Mouse (Mus musculus): ENCODE measurements at regions not wholly inside any gene's neighbourhood (a gene's known extent, or its start where the extent isn't known, plus 50 kb on each side); places are given as distances from the start of the nearest gene placed in this dataset.

DNA sequence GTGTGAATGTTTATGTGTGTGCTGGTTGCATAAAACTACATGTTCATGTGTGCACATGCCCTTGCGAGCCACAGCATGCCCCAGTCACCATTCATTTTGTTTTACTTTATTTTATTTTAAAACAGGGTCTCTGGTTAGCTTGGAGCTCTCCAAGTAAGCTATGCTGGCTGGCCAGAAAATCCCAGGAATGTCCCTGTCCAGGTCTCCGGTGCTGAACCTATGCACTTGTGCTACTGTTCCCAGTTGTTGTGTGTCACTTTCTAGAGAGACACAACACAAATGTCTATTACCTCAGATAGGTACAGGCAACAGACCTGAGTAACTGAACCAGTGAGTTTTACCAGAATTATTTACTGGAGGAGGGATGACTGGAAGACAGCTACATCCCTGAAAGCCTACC is 530.4 kb upstream of the Castor2 start:
- DNase-seq (ENCODE audit: low spot score): no peak

DNA sequence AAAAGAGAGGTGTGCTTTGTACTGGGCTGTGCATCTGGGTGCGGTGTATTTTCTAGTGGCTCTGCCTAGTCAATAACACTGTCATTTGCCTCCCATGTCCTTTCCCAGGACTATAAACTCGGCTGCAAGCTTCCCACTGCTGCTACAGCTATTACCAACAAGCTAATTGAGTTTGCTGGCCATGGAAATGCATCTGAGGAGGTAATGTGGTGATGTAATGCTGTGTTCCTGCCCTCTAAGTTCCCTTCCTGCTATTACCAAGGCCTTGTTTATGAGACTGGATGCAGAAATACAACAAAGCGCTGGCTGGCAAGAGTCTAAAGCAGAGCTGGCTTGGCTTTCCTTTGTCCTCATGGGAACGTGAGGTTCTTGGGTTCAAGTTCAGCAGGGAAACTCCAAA is 533.0 kb upstream of the Castor2 start:
- no peak for DNase-seq (ENCODE audit: low spot score)

DNA sequence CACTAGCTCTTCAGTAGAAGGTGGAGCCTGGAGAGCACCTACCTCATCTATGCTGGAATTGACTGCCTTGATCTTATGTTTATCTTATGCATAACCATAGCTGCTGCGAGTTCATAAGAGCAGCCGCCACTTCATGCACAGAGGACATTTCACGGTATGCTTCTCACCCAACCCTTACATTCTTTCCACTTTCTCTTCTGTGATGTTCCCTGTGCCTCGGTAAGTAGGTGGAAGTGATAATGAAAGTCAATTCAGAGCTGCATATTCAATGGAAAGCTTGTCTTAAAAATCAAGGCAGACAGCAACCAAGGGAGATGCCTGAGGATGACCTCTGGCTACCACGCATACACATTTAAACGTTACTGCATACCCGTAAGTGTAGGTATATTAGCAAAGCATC is 548.9 kb upstream of the Castor2 start:
- no peak for DNase-seq (ENCODE audit: low spot score)

DNA sequence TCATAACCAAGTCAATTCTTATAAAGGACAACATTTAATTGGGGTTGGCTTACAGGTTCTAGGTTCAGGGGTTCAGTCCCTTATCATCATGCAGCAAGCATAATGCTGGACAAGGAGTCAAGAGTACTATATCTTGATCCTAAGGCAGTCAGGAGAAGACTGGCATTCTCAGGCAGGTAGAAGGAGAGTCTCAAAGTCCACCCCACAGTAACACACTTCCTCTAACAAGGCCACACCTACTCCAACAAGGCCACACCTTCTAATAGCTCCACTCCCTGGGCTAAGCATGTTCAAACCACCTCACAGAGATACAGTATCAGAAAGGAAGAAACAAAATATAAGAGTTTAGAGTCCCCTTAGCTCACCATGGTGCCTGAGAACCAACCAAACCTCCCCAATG is 557.3 kb upstream of the Castor2 start:
- DNase-seq (ENCODE audit: low spot score): no peak

DNA sequence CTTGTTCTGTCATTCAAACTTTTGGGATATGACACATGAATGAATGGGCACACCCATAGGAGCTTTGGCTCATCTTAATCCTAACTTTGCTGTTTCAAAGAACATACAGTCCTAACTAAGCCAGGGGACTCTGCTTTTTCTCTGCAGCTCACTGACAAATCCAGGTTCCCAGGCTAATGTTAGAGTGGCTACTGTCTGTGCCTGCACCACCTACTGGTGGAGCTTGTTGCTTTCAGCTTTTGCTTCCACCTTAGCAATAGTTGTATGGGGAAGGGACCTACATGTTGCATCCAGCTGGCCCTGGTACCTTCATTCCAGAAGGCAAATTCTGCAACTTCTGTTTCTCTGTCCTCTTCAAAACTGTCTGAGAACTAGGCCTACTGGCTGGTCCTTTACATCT is 566.8 kb upstream of the Castor2 start:
- no peak for DNase-seq (ENCODE audit: low spot score)

DNA sequence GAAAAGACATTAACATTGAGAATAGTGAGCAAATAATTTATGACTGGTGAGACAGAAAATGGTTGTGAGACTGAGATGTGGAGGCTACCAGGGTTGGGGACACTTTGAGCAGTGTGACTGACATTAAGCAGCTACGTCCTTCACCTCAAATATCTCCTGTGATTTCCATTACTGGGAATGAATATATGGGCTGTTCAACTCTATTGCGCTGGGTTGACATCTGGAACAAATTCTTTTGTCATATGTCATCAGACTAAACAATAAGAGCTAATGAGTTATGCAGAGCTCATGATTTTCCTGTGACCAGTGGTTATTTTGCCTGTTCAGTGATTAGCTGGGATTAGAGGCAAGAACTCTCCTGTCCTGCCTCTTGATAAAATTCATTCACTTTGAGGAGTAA is 593.9 kb upstream of the Castor2 start:
- no peak for DNase-seq (ENCODE audit: low spot score)

DNA sequence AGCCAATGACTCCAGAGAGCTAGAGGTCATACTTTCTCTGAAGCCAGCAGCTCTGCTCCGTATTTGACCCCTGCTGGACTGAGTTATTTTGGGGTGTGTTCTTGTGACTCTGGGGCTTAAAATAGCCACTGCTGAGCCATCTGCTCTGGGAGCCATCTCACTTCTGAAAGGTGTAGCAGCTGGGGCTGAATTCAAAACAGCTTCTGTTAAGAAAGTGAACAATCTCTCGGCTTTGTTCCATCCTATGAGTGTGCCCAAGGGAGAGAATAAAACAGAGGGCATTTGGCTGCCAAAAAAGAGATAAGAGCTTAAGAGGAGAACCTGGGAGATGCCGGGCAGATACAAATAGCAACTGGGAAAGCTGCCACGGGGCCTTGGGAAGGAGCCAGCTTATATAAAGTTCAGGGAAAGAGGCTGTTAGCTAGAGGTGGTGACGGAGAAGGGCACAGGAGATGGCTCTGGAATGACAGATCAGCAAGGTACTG is 611.7 kb upstream of the Castor2 start:
- no peak for DNase-seq (ENCODE audit: low spot score)

DNA sequence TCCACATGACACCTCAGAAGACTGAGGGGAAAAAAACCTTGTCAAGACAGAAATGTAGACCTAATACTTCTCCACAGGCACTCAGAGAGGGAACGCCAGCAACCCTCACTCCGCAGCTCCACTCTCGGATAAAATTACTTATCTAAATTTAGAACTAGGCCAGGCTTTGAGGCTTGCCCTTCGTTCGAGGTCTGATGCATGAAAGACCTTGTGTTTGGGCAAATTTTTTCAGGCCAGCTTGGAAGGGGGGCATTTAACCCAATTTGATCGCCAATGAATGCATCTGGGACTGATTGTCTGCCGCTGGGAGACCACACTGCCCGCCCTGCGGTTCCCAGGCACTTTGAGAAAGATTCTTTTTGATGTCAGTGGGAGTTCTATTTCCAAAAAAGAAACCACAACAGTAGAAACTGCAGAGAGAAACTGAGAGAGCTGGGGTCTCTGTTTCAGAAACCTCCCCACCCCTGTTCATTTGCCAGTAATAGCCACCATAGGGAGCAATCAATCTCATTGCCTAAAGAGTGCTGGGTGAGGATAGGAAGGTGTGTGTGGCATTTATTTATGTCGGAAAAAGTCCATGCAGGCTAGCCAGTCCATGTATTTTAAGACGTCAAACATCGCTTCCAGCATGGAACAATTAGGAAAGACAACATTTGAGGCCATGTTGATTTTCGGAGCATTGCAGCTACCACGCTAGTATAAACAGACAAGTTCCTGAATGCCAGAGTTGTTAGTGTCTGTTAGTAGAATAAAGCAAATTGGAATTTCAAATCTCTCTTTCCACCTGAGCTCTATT is 617.0 kb upstream of the Castor2 start:
- DNase-seq (ENCODE audit: low spot score): no peak

DNA sequence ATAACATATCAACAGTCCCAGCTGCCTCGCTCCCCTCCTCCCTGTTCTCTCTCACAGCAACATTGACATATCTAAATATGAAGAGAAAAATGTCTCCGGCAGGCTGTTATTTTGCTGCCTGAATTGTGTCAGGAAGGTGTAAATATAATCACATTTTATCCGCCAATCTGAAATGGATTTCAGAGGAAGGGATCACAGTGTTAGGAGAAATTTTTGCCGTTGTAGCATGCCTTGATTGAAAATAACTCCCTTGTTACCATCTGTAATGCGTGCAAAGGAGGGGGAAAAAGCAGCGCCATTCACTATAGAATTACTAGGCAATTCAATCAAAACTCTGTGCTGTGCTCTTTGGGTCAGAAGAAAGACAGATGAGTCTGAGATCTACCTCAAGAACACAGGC is 620.3 kb upstream of the Castor2 start:
- no peak for DNase-seq (ENCODE audit: low spot score)

DNA sequence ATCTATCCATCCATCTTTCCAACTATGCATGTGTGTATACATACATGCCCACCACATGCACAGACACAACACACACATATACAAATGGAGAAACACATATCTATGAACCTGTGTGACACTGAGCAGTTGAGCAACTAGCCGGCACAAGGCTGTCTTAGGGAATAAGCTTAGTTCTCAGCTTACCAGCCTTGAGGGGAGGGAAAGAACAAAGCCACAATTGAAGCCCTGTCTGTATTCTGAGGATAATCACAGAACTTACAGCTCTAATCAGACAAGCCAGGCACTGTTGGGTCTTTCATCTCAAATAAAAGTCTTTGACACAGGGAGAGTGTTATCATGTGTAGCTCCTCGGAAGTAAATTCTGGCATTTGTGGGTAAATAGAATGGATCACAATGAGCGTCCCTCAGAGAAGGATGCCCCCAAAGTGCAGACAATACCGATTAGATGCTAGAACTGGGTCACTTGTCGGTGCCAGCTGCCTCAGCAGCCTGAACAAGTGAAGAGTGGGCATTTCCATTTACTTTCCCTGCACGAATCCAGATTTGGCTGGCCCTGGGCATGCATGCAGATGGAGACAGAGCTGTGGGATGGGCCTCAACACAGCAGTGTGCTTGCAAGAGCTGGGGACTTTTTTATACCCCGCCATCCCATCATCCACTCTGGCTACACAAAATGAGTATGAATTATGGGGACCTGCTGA is 646.0 kb upstream of the Castor2 start:
- no peak for DNase-seq (ENCODE audit: low spot score)

DNA sequence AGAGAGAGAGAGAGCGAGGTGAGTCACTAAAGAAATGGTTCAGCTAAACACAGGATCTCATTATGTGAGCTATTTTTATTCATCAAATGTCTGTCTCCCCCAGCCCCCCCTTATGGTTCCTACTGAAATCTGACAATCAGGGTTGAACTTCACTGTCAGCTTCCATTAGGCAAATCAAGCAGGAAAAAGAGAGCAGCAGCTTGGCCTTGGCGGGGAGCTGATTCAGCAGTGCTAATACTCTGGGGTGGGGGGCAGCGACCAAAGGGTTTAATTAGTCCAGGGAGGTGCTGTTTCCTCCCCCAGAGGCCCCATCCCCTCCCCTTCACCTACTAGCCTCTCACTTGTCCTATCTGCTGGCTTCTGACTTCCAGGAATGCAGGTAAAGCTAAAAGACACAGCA is 649.6 kb upstream of the Castor2 start:
- DNase-seq (ENCODE audit: low spot score): no peak

DNA sequence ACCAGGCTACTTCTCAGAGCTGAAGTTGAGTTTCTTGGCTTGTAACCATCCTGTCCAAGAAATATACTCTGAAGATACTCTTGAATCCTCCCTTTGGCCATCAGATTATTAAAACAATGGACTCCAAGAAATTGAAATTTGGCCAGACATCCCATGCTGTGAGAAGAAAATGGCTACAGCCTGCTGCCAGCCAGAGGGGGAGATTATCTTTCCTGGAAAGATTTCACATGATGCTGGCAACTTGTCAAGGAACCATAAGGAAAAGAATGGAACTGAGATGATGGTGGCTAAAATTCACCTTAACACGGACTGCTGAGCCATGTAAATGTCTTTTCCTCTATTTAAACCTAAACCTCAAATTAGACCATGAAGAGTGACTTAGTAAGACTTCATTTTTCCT is 698.7 kb upstream of the Castor2 start:
- no peak for DNase-seq (ENCODE audit: low spot score)

DNA sequence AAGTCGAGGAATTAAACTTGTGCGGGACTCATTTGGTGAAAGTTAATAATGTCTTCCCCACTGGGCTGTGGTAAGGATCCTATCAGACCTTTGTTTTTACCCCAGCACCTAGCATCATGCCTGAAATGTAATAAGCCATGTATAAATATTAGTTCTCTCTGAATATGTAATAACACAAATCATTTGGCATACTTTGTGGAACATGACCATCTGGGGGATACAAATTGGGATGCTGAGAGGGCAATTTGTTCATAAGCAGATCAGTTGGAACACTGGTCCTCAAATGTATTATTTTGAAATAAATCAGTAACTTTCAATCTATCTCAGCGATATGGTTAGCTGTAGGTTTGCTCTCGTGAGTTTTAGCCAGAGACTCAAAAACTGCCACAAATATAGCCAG is 709.6 kb upstream of the Castor2 start:
- DNase-seq (ENCODE audit: low spot score): no peak

DNA sequence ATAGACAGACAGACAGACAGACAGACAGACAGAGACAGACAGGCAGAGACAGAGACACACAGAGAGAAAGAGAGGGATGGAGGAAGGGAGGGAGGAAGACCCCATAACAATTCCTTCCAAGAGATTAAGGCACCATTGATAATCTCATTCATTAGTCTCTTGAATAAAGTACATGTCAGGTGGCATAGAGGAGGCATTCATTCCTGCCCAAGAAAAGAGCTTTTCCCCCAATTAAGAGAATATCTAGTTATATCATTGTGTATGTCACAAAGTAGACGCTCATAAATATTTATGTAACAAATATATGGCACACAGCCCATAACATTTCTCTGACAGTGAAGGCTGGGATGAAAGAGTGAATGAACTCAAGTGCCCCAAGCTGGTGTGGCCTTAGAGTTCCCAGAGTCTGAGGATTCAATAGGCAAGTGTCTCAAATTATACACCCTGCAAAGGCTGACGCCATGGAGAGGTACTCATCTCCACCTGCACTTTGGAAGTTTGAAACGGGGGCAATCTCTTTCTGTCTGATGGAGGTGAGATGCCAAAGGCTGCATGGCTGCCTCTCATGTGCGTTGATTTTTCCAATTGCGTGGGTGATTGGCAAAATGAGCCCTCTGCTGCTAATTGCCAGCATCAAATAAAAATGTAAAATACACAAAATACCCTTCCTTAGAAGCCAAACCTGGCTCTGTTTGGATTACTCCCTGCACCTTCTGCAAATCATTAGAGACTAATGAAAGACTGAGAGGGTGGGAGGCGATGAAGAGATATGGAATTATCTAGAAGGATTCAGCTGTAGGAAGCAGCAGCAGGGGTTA is 710.3 kb upstream of the Castor2 start:
- no peak for DNase-seq (ENCODE audit: low spot score)

DNA sequence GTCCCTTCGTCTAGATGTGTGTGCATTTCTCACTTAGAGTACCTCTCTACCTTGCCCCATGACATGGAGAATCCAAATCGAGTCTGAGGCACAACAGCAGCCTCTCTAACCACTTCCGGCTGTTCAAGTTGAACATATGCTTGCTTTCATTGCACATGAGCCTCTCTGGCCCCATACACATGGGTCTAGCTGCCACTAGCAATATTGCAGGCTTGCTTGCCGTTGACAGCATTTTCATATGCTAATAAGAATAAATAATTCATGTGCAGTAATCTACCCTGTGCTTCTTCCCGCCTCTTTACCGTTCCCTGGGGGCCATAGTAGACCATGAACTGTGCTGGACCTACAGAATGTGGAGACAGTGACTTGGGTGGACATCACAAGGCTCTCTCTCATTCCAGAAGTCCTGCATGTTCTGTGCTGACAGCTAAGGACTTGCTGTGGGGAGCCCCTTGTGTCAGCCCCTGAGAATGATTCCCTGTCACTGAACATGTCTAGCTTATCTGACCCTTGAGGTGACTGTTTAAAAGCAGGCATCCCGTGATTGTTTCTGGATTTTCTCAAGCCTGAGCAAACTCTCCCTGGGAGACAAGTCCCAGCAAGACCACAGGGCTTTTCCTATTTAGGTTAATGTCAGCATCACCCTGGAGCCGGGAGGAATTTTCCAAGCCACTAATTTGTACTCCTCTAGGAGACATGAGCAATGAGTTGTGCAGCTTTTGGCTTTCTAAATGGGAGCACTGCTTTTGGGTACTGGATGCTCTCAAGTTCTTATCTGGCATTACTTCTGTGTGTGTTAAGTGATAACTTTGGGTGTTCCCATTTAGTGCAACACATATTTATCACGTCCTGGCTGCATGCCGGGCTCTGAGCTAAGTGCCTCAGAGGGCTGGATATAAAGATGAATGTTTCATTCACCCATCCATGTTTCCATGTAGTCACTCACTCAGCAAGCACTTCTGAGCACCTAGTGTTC is 713.8 kb upstream of the Castor2 start:
- DNase-seq (ENCODE audit: low spot score): no peak

DNA sequence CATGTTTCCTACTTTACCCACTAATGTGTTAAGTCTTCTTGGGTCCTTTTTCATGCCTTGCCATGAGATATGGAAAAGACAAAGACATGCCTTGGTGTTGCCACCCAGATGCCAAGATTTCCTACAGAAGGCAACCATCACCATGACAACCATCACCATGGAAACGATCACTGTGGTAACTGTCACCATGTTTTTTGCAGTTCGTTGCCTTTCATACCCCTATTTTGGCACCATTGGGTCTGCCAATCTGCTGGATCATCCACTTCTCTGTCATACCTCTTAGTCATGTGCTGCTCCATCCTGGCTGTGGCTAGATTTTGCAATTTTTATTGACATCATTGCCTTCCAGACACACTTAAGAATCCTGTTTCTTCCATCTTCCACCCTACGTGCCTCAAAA is 733.7 kb upstream of the Castor2 start:
- no peak for DNase-seq (ENCODE audit: low spot score)

DNA sequence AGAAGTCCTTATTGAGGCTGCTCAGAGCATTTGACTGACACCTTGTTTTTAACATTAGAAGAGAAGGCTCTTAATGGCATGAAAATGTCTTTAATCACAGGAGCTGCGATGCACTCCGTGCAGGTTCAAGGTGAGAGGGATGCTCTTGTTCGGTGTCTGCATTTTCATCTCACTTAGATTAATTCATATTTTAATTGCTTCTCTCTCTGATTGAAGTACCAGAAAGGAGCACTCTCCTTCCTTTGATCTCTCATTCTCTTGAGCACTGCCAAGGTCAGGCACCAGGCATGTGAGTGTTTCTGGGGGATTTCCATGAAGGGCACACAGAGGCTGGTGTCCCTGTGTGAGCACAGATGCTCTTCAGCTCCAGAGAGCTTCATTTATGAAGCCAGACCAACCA is 752.0 kb upstream of the Castor2 start:
- DNase-seq (ENCODE audit: low spot score): no peak

DNA sequence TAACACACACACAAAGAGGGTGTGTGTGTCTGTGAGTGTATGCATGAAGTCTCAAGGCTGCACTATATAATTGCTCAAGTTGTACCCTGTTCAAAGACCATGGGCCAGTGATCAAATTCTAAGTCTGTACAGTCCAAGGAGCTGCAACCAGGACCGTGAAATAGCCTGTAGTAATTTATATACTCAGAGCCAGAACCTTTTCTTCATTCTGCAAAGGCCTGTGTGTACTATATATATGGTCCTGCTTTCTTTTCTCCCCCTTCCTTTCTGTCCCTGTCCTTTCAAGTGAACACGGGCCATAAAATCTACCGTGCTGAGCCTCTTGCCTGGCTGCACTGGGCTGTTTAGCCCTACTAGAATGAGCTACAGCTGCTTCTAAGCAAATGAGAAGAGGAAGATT is 757.5 kb upstream of the Castor2 start:
- DNase-seq (ENCODE audit: low spot score): no peak

DNA sequence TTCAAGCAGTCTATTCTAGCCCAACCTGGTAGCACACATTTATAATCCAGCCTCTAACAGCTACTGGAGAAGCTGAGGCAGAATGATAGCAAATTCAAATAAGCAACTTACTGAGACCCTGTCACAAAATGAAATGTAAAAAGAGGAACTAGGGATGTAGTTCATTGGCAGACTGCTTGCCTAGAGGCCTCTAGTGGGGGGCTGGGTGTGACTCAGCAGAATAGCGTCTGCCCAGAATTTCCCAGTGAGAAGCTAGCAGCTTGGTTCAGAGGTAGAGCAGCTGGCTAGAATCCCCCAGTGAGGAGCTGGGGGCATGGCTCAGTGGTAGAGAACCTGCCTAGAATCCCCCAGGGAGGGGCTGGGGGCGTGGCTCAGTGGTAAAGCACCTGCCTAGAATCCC is 777.5 kb upstream of the Auts2 start:
- no peak for DNase-seq (ENCODE audit: low spot score)

DNA sequence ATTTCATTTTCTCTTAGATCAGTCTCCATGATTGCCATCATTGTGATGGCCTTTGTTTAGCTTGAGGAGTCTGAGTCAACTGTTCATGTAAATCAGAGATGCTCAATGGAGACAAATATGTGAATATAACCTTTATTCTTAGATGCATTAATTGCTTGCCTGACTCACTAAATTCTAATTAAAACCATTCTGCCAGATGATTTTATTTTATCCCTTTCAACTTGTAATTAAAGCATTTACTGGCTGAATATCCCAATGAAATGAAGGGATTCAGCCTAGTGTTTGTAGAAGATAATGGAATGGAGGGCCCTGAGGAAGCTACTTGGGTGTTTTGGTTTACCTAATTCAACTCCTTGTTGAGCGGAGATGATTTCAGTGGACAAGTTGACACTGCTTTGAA is 777.1 kb upstream of the Auts2 start:
- no peak for DNase-seq (ENCODE audit: low spot score)

DNA sequence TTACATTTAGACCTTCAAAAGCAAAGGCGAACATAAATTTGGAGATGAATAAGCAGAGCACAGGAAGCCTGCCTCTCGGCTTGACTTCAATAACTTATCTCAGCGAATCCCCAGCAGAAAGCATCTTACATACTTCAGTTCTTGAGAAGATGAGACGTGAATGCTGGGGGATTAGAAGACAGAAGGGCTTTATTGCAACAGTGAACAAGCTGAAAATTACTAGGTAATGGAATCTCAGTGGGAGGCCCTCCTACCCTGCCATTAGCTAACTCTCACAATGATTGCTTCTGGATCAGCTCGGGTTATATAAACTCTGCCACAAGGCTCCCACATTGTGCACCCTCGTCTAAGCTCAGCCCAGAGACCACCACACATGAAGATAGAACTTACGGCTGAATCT is 770.9 kb upstream of the Auts2 start:
- DNase-seq (ENCODE audit: low spot score): no peak
